21 mouse cellular contexts compared by ENCODE assay signal in the genomic region with DNA sequence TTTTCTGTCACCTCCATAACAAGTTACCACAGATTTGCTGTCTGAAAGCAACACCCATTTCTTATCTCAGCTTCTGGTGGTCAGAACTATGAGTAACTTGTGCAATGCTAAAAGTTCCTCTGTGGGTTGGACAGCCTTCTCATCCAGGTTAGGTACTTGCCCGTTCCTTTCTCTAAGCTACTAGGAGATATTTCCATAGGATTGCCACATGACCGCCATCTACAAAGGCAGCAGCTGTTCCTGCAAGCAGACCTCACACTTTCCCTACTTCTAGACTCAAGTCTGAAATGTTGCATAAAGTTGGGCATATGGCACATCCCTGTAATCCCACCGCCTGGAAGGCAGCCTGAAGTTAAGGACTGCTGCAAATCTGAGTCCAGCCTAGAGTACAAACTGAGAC. TPM values are rescaled to one million over a fixed set of nuclear protein-coding genes. Genes with fewer than 3 reads are reported as not detected.
DNase-seq lines count a peak whose midpoint lies in the region; ATAC-seq and TF ChIP-seq lines count a peak whose summit lies in the region.
"Had no signal": no experiment of that assay in that cellular context is flagged by ENCODE, and none has a peak within 500 bp of the region (broad histone marks: within the 10 kb centered on the region; RNA-seq: fewer than 3 reads in every experiment).

No protein-coding gene starts in this region.

- H3K27ac ChIP-seq in cerebellum, adult 2 months (ENCODE audit: insufficient read depth, low read length): no peak overlapping the region
- H3K27ac ChIP-seq: embryonic facial prominence, embryonic 12.5 days; forebrain, embryonic 12.5 days; heart, embryonic 10.5 days; hindbrain, embryonic 14.5 days; intestine, embryonic 15.5 days had no signal

- ATAC-seq in frontal cortex, adult (ENCODE audit: low TSS enrichment): peak; percentile 83
- ATAC-seq in megakaryocyte, adult 5-6 weeks (ENCODE audit: poor library complexity, severe bottlenecking): peak; percentile 45
- ATAC-seq: forebrain, embryonic 16.5 days; intestine, embryonic 15.5 days had no signal

- DNase-seq in frontal cortex, postnatal 14 days (ENCODE audit: low spot score in 2 of 2): no peak
- DNase-seq in 416B (ENCODE audit: low read depth): peak; percentile 91
- peak; percentile 32 for DNase-seq in brain, adult 2 months (ENCODE audit: low read depth, low spot score)
- no peak for DNase-seq in adrenal gland, adult (ENCODE audit: inconsistent age in 2 of 2, low spot score in 1 of 2)
- DNase-seq in right cerebral cortex, postnatal 36 days (ENCODE audit: low spot score in 2 of 2): no peak
- DNase-seq in cerebellum, adult 2 months: no peak
- DNase-seq: adrenal gland, postnatal 10 days; cerebellum, adult 8-10 months; cerebellum, postnatal 14 days; gastrocnemius, postnatal 36 days; heart, adult 18-20 months; heart, postnatal 10 days had no signal

- H3K4me3 ChIP-seq in cerebellum, adult 2 months (replicated peaks; ENCODE audit: insufficient read depth, low read depth, low read length): no peak overlapping the region
- H3K4me3 ChIP-seq: embryonic facial prominence, embryonic 12.5 days; forebrain, embryonic 12.5 days; heart, embryonic 10.5 days; intestine, embryonic 15.5 days had no signal

- no peaks in the 10 kb centered on the region for H3K27me3 ChIP-seq in cerebellum, adult 2 months (ENCODE audit: control insufficient read depth, insufficient read depth, low read length)
- H3K27me3 ChIP-seq: CH12.LX; embryonic facial prominence, embryonic 12.5 days; forebrain, embryonic 12.5 days; intestine, embryonic 15.5 days had no signal

- no peak for TF ChIP-seq POLR2A in cerebellum, adult 2 months (IDR thresholded peaks at IDR 0.05; ENCODE audit: borderline replicate concordance, insufficient read depth, low read length)

- 86% methylated on average over 3 of the region's 3 CpGs for WGBS in cerebellum, adult 2 months

- H3K4me1 ChIP-seq in cerebellum, adult 2 months (ENCODE audit: control insufficient read depth, insufficient read depth, low read length): no peaks in the 10 kb centered on the region

- TF ChIP-seq CTCF in cerebellum, adult 2 months (IDR thresholded peaks at IDR 0.05; ENCODE audit: borderline replicate concordance, insufficient read depth, low read depth, low read length): no peak

RNA-seq across cellular contexts. Expression of a gene that starts 11.7 kb away (rescaled TPM):
- 35.5 and 36.0 TPM in 2 replicates for total RNA-seq in megakaryocyte, adult 5-6 weeks (2015)
- 13.8 and 19.9 TPM in 2 replicates for total RNA-seq in megakaryocyte, adult 5-6 weeks (2017)
- polyA plus RNA-seq in cerebellum, adult 2 months (2012; rRNA removed): 10.2 and 10.6 TPM in 2 replicates

RNA-seq across cellular contexts. Expression of a gene that starts 50.4 kb away (rescaled TPM):
- 882 and 903 TPM in 2 replicates for total RNA-seq in megakaryocyte, adult 5-6 weeks (2015)
- total RNA-seq in megakaryocyte, adult 5-6 weeks (2017): 1,598 and 1,756 TPM in 2 replicates
- polyA plus RNA-seq in cerebellum, adult 2 months (2012; rRNA removed): 279 and 319 TPM in 2 replicates

RNA-seq across cellular contexts. Expression of a gene that starts 50.4 kb away (rescaled TPM):
- 91.8 and 101 TPM in 2 replicates for total RNA-seq in megakaryocyte, adult 5-6 weeks (2015)
- total RNA-seq in megakaryocyte, adult 5-6 weeks (2017): 87.4 and 108 TPM in 2 replicates
- polyA plus RNA-seq in cerebellum, adult 2 months (2012; rRNA removed): 166 and 175 TPM in 2 replicates

Comparison
In these comparisons a context has a peak if more than half of its experiments do, and no peak if none do; other contexts are left out.
1. DNase-seq: peak in 416B (single experiment) and brain, adult 2 months (single experiment); none in frontal cortex, postnatal 14 days (0 of 2), adrenal gland, adult (0 of 2), right cerebral cortex, postnatal 36 days (0 of 2) and cerebellum, adult 2 months (0 of 2).